Mouse (Mus musculus) mesoderm, embryonic 11.5 days (tissue): ENCODE data around the gene Eci2.
"Not testable (repeated sequence)": the region's sequence is repeated elsewhere in the genome, so short reads cannot be mapped to it uniquely, and the experiment has no call there.

Experiments
- DNase-seq: peaks from one replicate; pipeline ENCODE4 v3.0.0-alpha.2; 2012; ENCODE audit warnings: low read depth, low spot score

The Eci2 gene

DNA sequence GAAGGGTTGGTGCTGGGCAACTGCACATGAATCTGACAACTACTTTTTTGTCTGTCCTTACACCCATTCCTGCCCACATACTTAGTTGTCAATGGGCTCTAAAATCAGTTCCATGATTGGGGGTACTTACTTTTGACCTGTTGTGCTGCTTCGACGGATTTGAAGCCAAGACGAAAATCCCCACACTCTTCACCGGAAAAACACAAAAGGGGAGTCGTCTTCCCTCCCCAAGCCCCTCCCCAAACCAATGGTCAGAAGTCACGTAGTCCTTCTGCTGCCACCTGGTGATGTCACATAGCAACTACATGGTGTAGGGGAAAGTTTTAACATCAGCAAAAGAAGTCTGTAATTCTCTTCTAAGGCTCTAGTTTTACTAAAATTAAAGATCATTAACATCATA lies at the start of gene Eci2:
Gene Eci2, minus strand, starts transcription at position 218 of the 400 bp plus-strand sequence.
- DNase-seq, result peak; percentile 50

DNA sequence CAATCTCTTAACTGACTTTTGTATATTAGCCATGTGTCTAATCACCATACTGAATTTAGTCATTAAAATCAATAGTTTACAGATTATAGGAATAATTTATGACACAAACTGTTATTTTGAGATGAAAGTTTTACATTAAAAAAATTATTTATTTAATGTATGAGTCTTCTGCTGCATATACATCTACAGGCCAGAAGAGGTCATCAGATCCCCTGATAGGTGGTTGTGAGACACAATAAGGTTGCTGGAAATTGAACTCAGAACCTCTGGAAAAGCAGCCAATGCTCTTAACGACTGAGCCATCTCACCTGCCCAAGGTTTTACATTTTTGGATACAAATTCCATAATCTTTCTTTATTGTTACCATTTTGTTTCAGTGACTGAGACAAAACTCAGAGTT lies 48.0 kb upstream of the Eci2 start:
- DNase-seq, result no peak

DNA sequence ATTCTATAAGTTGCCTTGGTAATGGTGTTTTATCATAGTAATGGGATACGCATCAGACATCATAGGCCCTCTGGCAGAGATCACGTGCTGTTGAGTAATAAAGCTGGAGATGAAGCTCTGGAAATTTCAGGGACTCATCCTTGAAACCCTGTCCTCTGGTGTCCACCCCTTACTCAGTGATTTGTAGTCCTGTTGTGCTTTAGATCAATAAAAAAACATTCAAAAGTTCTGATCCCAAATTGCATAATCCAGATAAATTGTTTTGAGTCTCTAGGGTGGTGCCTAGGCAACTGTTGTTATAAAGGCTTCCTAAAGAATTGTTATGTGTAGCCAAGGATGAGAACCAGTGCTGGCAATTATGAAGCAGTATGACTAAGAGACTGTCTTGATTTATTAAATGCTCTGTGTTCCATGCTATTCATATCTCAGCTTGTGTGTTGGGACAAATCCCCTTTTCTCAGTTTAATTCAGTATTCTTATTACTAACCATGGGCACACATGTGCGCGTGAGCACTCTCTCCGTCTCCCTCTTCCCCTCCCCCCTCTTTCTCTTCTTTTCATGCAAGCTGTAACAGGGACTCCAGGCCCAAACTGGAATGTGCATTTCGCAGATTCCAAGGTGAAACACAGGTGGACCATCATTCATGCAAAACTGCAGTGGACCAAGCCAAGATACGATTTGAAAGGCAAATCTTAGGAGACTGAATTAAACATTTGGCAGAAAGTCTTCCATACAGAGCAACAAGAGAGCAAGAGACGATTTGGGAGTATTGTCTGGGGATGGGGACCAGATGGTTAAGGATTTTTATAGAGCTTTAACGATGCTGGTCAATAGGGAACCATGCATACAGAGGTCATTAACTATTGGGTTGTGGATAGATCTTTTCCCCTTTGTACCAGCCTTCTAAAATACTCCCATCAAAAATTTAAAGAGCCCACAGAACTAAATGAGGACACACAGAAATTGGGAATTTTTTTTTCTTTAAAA lies 43.9 kb upstream of the Eci2 start:
- peak; percentile 4 for DNase-seq

DNA sequence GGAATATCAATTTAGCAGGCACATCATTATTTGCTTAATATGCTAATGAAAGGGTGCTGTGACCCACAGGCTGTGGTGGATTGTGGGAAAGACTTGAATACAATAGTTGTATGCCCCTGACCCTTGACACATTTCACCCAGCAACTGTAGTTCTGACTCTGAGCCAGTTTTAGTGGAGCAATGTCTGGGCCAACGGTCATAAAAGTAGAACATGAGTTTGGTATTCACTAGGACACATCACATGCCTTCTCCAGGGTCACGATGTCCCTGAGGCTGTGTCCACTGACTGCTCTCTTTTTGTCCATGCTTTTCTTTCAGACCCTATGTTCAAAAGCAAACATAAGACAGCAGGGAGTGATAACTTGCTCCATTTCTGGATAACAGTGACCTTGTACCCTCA lies 40.2 kb upstream of the Eci2 start:
- no peak for DNase-seq

DNA sequence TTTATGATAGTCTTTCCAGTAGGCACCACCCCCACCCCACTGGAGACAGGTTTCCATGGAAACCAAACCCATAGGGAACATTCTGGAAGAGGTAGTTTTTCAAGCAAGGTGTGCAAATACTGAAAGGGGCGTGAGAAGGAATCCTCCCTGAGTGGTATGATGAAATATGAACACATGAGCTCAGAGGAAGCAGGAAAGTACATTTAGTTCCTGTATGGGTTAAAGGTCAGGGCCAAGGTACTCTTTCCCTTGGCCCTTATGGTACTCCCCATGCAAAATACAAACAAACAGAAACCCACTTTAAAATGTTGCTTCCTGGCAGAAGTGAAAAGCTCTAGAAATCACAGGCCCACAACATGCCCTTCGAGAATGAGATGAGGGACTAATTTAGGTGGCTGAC lies 39.1 kb upstream of the Eci2 start:
- peak; percentile 5 for DNase-seq

DNA sequence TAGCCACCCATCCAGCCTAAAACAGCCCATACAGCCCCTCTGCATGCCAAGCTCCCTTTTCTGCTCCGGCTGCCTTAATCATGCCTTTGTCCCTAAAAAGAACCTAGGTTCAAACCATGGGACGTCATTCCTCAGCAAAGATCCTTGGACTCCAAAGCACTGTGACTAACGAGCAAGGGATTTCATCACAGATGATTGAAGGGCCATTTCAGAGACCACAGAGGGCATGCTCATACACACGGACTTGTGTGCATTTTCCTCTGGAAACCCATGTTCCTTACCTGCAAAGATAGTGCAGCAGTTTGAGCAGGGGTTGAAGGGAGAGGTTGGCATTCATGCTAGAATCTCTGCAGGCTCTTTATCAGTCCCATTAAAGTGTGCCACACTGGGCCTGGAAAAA lies 37.5 kb upstream of the Eci2 start:
- DNase-seq, result no peak

DNA sequence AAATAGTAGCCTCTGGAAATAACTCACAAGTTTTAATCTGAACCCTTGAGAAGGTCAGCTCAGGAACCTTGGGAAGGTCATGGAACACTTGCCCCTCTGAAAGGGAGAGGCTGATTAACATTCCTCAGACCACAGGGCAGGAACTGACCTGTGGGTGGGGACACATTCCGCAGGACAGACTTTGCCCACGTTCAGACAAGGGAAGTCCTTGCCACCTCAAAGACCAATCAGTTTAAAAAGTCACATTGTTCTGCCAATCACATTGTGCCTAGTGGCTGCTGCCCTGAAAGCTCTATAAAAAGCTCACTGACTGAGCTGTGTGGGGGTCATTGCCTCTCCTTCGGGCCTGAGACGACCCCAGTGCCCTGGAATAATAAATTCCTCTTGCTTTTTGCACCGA lies 31.2 kb upstream of the Eci2 start:
- peak; percentile 18 for DNase-seq

DNA sequence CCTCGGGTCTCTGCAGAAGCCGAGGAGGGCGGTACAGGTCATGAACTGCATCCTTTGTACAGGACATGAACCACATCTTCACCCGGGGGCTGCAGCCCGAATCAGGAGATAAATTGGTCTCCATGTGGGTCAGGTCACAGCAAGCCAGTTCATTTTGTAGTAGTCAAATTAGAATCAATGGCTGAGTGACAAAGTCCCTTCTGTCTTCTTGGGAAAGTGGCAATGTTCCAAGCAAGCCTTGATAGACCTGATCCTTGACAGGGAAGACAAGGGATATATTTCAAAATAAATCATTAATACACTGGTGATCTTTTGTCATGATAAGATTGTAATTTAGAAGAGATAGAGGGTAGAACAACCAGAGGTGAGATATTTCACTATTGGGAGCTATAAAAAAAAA lies 9.6 kb upstream of the Eci2 start:
- no peak for DNase-seq

DNA sequence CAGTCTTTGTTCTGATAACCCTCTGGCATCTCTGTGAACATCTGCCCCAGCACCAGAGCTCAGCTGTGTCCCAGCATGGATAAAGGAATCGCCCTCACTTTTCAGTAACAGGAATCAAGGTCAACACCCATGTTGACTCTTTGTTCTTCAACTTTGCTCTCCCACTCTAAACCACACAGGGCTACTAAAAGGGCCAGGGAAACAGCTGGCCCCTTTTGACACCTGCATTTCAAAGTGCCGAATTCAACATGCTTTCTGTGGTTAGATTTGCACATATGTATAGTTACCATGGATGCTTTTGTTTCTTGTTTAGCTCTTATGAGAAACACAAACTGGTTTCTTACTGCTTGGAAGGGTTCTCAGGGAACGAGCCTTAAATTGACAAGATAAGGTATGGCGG lies 8.8 kb upstream of the Eci2 start:
- no peak for DNase-seq

DNA sequence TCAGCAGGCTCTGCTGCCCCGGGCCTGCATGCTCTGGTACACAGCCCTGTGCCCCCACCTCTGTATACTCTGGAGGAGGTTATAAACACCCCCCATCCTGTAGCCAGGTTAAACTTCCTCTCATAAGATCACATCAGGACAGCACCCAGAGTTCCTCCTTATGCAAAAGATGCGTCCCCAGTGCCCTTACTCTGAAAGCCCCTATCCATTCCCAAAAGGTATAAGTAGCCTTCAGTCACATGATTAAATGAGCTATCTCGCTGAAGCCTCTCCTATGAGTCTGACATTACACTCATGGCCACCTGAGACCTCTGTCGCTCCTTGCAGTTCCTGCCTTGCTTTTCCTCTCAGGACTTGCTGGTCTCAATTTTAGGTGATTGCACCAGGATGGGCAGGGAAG lies 6.7 kb upstream of the Eci2 start:
- DNase-seq, result no peak

DNA sequence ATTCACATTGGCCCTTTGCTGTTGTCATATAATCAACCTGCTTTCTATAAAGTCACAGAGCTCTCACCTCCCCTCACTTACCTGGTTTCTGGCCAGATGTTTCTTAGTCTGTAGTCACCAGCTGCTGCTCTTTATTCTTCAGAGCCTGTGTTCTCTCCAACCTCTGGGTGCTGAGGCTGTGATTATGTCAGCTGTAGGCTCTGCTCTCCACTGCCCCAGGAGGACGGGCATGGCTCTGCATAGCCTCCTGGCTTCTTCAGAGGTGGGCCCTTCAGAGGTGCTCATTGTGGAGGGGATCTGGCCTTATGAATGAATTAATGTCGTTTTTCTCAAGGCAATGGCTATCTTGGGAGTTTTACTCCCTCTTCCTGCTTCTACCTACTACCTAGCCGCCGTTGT lies 4.8 kb upstream of the Eci2 start:
- no peak for DNase-seq

DNA sequence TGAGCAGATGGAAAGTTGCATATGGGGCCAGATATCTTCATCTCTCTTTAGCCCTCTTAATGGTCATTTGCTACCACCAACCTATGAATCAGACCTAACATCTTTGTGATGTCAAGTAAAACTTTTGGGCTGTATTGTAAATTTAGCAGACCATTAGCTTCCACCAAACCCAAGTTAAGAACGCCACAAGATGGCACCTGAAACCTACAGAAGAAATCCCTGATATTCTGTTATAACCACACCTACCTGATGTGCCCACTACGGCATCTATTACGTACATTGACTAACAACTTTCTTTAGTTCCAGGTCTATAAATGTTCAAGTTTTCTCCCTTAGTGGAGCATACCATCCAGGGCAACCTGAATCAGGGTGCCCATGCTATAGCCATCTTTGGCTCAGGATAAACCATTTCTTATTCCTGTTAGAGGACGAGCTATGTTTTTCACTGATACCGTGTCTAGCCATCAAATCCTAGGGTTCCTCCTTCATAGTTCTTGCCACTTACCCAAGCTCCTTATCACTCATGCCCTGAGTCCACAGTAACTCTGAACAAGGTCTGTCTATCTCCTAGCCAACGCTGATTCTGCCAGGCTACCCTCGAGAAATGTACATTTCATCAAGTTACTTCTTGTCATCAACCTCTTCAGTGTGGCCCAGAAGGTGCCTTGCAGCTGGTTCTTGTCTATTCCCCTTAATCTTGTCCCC lies 4.2 kb upstream of the Eci2 start:
- DNase-seq, result no peak

DNA sequence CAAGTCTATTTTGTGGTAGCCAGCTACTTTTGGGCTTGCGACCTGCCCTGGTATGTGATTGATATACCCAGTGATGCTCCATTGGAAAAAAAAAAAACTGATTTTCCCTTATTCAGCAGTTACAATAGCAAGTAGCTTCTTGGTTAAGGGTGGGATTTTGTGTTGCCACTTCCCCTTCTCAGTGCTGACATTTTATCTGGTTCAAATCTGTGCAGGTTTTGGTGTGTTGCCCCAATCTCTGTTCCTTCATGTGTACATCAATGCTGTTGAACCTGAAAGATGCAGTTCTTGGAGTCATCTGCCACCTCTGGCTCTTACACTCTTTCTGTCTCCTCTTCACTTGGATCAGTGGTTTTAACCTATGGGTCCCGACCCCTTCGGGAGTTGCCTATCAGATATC lies 1.5 kb upstream of the Eci2 start:
- no peak for DNase-seq

DNA sequence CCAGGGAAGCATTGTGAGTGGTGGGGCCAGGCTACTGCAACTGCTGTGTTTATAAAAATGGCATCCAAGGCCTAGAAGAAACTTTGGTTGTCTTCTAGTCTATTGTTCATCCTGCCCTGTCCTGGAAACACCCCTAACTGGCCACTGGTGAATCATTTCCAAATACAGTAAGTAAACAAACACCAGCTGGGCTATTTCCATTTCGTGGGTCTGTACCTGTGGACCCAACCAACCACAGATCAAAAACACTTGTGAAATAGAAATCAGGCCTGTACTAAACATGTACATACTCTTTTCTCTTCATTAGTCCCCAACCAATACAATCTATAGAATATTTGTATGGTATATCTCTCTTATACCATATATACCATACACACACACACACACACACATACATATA lies 3.5 kb downstream of the Eci2 start:
- DNase-seq, result not testable (repeated sequence)

DNA sequence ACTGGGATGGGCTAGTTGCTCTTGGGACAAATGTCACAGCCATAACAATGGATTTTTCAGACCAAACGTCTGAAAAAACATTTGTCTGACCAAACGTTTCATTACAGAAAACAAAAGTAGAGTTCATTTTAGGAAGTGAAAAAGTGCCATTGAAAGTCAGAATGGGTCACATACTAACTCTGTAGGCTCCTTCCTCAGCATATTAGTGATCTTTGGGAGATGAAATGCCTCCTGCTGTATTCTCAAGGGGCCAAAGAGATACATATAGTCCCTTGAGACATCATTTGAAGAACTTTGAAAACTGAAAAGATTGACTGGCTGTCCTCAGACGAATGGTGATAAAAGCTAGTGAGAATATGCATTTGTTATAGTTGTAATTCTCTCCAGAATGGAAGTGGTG lies 6.5 kb downstream of the Eci2 start:
- DNase-seq, result no peak

DNA sequence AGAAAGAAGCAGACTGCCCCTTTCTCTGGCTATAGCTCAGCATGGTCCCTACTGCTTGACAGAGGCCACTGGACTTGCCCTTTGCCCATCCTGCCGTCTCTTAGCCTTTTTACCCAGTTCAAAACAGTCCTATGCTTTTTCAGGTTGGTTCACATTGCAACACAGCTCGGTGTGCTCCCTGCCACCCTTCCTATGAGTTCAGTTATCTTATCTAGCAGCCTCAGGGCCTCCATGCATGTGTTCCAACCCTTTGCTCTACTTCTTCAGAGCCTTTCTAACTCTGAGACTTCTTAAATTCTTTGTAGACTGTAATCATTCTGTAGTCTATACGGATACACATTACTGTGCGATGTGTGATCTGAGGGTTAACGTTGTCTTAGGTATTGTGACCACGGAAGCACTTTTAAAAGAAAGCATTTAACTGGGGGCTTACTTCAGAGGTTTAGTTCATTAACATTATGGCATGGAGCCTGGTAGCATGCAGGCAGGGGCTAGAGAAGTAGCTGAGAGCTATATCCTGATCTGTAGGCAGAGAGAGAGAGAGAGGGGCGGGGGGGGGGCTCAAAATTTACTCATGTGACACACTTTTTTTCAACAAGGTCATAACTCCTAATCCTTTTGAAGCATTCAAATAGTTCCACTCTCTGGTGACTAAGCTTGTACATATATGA lies 7.9 kb downstream of the Eci2 start:
- DNase-seq, result no peak

DNA sequence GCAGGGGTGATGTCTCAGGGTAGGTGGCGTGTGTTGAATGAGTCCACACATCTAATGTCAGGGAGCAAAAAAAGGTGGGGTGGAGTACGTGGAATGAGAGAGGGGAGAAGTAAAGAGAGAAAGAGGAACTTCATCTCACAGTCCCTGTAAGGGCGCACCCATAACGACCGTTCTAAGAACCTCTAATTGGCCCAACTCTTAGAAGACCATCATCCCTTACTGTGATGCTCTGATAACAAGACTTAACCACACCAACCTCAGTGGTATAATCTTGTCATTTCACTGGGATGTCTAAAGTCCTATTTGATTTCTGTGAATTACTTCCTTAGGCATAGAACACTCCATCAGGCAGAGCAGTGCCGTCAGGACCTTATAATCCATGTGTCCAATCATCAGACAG lies 9.5 kb downstream of the Eci2 start:
- no peak for DNase-seq

DNA sequence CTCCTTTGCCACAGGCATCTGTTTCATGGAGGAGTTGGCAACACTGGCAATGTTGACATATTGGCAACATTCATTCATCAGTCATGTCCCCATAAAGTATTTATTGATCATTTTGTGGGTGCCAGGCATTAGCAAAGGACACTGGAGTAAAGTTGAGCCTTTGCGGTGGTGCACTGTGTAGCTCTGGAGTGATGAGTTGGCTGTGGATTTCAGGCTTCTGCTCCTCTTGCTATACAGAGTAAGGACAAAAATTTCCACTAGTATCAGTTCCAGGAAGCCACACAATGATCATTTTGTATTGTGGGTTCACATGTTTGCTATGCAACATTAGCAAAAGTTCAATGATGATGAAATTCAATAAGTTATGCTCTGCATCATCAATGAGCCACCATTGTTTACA lies 10.8 kb downstream of the Eci2 start:
- DNase-seq, result no peak

DNA sequence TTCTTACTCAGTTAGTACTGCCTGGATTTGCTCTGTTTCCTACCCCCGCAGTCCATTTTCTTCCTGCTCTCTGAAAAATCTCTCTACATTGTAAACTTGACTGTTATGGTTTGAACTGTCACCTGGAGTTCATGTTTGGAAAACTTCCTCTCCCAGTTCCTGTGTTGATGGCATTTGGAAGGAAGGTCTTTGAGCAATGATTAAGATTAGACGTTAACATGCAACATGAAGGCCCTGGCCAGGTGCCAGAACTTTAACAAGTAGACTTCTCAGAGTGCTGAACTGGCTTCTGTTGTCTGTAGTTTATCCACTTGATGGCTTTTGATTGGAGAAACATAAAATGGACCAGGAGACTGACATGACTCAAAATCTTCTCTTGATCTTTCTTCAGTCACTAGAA lies 31.0 kb downstream of the Eci2 start:
- no peak for DNase-seq

DNA sequence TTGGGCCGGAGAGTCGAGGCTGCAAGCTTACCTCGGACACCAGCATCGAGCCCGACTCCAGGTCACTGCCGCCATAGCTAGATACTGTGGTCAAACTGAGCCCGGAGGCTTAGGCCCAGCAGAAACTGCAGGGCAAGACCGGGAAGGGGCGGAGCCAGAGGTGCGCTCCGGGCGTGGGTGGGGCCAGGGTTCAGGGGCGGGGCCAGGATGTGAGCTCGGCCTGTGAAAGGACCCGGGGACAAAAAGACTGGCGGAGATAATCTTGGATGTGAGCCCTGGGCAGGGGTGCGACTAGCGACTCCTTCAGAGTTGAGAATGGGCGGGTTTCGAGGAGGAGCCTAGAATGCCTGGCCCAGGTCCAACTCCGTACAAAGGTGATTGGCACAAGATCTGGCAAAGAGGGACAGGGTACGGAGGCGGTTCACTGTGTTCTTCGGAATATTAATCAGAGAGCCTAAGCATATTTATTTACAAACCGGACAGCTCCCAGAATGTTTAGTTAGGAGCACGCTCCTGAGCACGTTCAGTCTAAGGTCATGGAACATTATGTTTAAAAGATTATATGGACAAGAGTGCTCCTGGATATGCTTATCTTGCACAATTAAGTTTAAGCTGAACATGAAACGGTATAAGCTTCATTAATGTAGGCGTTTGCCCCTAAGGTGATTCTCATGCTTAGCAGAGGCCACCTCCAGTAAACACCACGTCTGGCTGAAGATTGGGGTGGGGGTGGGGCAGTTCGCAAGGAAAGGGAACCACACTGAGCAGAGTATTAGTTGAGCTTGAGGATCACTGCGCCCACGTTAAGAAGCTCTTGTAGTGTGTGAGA lies 32.7 kb downstream of the Eci2 start:
- peak; percentile 94 for DNase-seq

DNA sequence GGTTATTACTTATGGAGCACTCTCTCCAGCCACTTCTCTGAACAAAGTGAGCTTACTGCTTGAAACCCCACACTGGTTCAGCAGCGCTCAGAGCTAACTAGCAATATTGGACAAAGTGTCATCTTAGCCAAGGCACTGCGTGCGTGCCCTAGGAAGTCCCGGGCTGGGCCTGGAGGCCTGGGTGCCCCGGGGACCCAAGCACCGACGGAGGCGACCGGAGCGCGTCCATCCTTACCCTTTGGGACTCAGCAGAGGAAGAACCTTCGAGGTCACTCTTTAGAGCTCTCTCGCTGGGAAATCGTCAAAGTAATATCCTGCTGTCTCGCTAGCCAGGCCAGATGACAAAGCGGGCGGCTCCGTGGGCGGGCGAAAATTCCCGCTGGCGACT lies 33.3 kb downstream of the Eci2 start:
- no peak for DNase-seq

DNA sequence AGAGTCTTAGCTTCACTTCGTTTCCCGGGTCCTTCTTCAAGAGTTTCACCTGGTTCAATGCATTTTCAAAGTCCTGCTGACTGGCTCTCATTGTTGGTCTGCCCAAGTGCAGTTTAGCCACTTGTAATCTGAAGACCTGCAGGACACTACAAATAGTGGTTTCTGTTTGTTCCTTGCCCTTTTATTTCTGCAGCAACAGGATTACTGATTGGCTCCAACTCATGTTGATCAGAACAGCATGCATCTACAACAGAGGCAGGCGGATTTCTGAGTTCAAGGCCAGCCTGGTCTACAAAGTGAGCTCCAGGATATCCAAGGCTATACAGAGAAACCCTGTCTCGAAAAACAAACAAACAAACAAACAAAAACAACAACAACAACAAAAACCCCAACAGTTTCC lies 33.8 kb downstream of the Eci2 start:
- DNase-seq, result no peak
